Comparison of ENCODE assay signal across 8 mouse cellular contexts in genomic region chr4:130574048-130574413, GRCm38 (mm10). TPM values are rescaled to one million over a fixed set of nuclear protein-coding genes. Genes with fewer than 3 reads are reported as not detected.
A peak's percentile ranks its signal among the peaks of the same experiment; 100 is the strongest.
DNase-seq lines count a peak whose midpoint lies in the region; ATAC-seq and TF ChIP-seq lines count a peak whose summit lies in the region.

Gene Nkain1, minus strand, starts transcription at chr4:130574173.

- H3K4me2 ChIP-seq in embryonic facial prominence, embryonic 15.5 days (replicated peaks), result peak within 1 kb of the TSS; percentile 99

- intact Hi-C loops in heart, postnatal 36 days (cut with DNase I), result no loop called here

- DNase-seq in CD4-positive, CD25-positive, alpha-beta regulatory T cell, adult 2 months (ENCODE audit: low read depth, low spot score), result peak; percentile 27
- peak; percentile 50 for DNase-seq in ES-E14 (ENCODE audit: low read depth, low spot score)
- DNase-seq in heart, postnatal 36 days, result peak; percentile 17 to 31
- DNase-seq in layer of hippocampus, postnatal 14 days (ENCODE audit: low spot score in 2 of 2), result no peak
- peak; percentile 47 for DNase-seq in thymus, postnatal 4 days

- peak within 1 kb of the TSS; percentile 82 to 98 for H3K4me3 ChIP-seq in ES-E14 (ENCODE audit: insufficient read depth in 1 of 2, low read depth in 1 of 2, low read length in 2 of 2, poor library complexity in 1 of 2, severe bottlenecking in 1 of 2)
- H3K4me3 ChIP-seq in embryonic facial prominence, embryonic 15.5 days (replicated peaks), result peak within 1 kb of the TSS; percentile 65
- H3K4me3 ChIP-seq in macrophage (ENCODE audit: inconsistent target), result peak within 1 kb of the TSS; percentile 21

- ATAC-seq in CD4-positive, CD25-positive, alpha-beta regulatory T cell, adult 4 months, result no peak
- ATAC-seq in embryonic facial prominence, embryonic 15.5 days (ENCODE audit: insufficient number of reproducible peaks, low FRiP score, low TSS enrichment, low read depth), result peak; percentile 82

- in situ Hi-C loops in ES-E14 (cut with MboI; ENCODE audit: low sequenced_read_pairs in 2 of 2, unreplicated experiment in 2 of 2), result no loop called here

- H3K79me2 ChIP-seq in macrophage (ENCODE audit: inconsistent target), result no peaks in the 10 kb centered on the region

- H3K27me3 ChIP-seq in embryonic facial prominence, embryonic 15.5 days, result no peaks in the 10 kb centered on the region

- no peak within 1 kb of the TSS for H3K27ac ChIP-seq in ES-E14 (ENCODE audit: insufficient read depth, low read depth, low read length, poor library complexity, severe bottlenecking)
- H3K27ac ChIP-seq in embryonic facial prominence, embryonic 15.5 days (replicated peaks), result no peak within 1 kb of the TSS
- H3K27ac ChIP-seq in macrophage, result no peak within 1 kb of the TSS

- peak within 1 kb of the TSS; percentile 69 for H3K9ac ChIP-seq in ES-E14 (ENCODE audit: insufficient read depth, low read depth, low read length, poor library complexity, severe bottlenecking)
- H3K9ac ChIP-seq in embryonic facial prominence, embryonic 15.5 days, result peak within 1 kb of the TSS; percentile 37

- under 1% methylated on average over 40 of the region's 41 CpGs for WGBS in embryonic facial prominence, embryonic 15.5 days
- 4% methylated on average over 25 of the region's 41 CpGs for WGBS in macrophage (ENCODE audit: missing documents)

- no peaks in the 10 kb centered on the region for H3K36me3 ChIP-seq in ES-E14 (ENCODE audit: control insufficient read depth, insufficient read depth, low read length, poor library complexity, severe bottlenecking)
- H3K36me3 ChIP-seq in embryonic facial prominence, embryonic 15.5 days, result no peaks in the 10 kb centered on the region
- H3K36me3 ChIP-seq in macrophage (ENCODE audit: inconsistent target), result no peaks in the 10 kb centered on the region

- no peaks in the 10 kb centered on the region for H3K9me3 ChIP-seq in ES-E14 (ENCODE audit: control insufficient read depth, insufficient read depth, low read depth, low read length)
- H3K9me3 ChIP-seq in embryonic facial prominence, embryonic 15.5 days (replicated peaks), result no peaks in the 10 kb centered on the region

- peaks cover 0 to 8% of the 10 kb centered on the region in 2 experiments; a peak in 1 of 4 replicates for H3K4me1 ChIP-seq in ES-E14 (ENCODE audit: control insufficient read depth in 2 of 2, insufficient read depth in 2 of 2, low read length in 2 of 2, poor library complexity in 1 of 2)
- H3K4me1 ChIP-seq in embryonic facial prominence, embryonic 15.5 days, result peaks cover 16% of the 10 kb centered on the region

TF ChIP-seq in ES-E14, 5 proteins besides CTCF, POLR2A, EP300 and RAD21:
- TF ChIP-seq CHD2 (IDR thresholded peaks at IDR 0.05; ENCODE audit: low read depth, low read length), result no peak
- no peak for TF ChIP-seq HCFC1 (IDR thresholded peaks at IDR 0.05; ENCODE audit: borderline replicate concordance, insufficient read depth, low read length)
- TF ChIP-seq ZNF384 (IDR thresholded peaks at IDR 0.05; ENCODE audit: low read depth, low read length), result no peak
- no peak for TF ChIP-seq MAFK (IDR thresholded peaks at IDR 0.05; ENCODE audit: insufficient read depth, low read depth, low read length)
- no peak for TF ChIP-seq ZC3H11A (IDR thresholded peaks at IDR 0.05; ENCODE audit: borderline replicate concordance, low read depth, low read length)

RNA-seq across cellular contexts. Expression of gene Nkain1, which starts in this region (rescaled TPM):
- not detected for polyA plus RNA-seq in CD4-positive, CD25-positive, alpha-beta regulatory T cell, adult 4 months (2017; shearing (Covaris generic))
- 19.6 and 20.1 TPM in 2 replicates for total RNA-seq in ES-E14 (2012; rRNA removed)
- polyA plus RNA-seq in embryonic facial prominence, embryonic 15.5 days (2015; fragmentation: Nextera tagmentation; extraction: Ambion mirVana), result 0.56 and 1.0 TPM in 2 replicates
- 1 to 10 TPM; 4.0 to 7.7 TPM for total RNA-seq in heart, postnatal 36 days (2021)
- total RNA-seq in layer of hippocampus, postnatal 14 days (2021), result 10 to 100 TPM; 43.4 to 46.7 TPM
- total RNA-seq in macrophage (2018; cell fraction: chromatin; rRNA removed), result 1 to 10 TPM in 12 of 26 experiments, under 1 TPM in 2, not detected in 12; 0.70 to 8.7 (median 2.5) TPM
- 10 to 100 TPM in 5 of 26 experiments, 1 to 10 TPM in 20, under 1 TPM in 1; 0.99 to 13.6 (median 5.0) TPM for total RNA-seq in macrophage (2018; cell fraction: cytosol; rRNA removed)
- 10 to 100 TPM in 1 of 26 experiments, 1 to 10 TPM in 17, under 1 TPM in 5, not detected in 3; 0.59 to 11.8 (median 1.8) TPM for total RNA-seq in macrophage (2018; cell fraction: nucleus; rRNA removed)
- polyA plus RNA-seq in macrophage (2018), result 4.7 to 21.7 TPM (median 5.3 TPM) in 3 replicates

Comparison
In these comparisons a context has a peak if more than half of its experiments do, and no peak if none do; other contexts are left out.
1. DNase-seq: peak in CD4-positive, CD25-positive, alpha-beta regulatory T cell, adult 2 months (single experiment), ES-E14 (single experiment), heart, postnatal 36 days (2 of 2) and thymus, postnatal 4 days (single experiment); none in layer of hippocampus, postnatal 14 days (0 of 2).
2. H3K4me3 ChIP-seq: peak in every context shown above with its lines; median percentile 90 in ES-E14; 65 in embryonic facial prominence, embryonic 15.5 days; 21 in macrophage.